Mouse (Mus musculus) cerebellum, adult 2 months (tissue): ENCODE data around the gene Gm11213.

ENCODE experiments used
- CTCF ChIP-seq: fragments of 200-500 bp; IDR thresholded peaks from 2 replicates; pipeline ENCODE4 v1.5.1; 2011; ENCODE audit warnings: low read depth, mild to moderate bottlenecking, control low read depth, low read length, moderate library complexity, borderline replicate concordance; ENCODE audit not compliant: insufficient read depth
- POLR2A ChIP-seq: fragments of 200-500 bp; IDR thresholded peaks from 2 replicates; pipeline ENCODE4 v1.6.1; 2011; ENCODE audit warnings: low read length, control low read depth, borderline replicate concordance; ENCODE audit not compliant: insufficient read depth

DNA sequence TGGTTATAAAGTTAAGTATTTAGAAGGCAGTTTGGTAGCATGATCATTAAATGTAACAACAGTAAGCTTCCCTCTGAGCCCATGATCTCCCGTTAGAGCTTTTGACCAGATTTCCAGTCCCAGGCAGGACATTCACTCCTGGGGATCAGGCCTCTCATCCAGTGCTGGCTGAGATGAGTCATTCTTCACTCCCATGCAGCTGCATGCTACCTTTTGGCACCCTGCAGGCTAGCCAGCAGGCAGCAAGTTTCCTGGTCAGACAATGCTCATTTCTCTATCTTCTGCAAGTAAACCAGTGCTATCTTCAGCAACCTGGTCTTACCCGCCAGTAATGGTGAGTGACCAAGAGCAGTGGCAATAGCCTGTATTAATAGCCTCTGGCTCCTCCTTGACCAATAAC lies 28.1 kb upstream of the Gm11213 start:
- TF ChIP-seq CTCF (no peak), POLR2A (no peak)
